Mouse (Mus musculus) myocyte (in vitro differentiated cells): ENCODE results near the gene Ripor2. TPM values are rescaled to one million over a fixed set of nuclear protein-coding genes. Genes with fewer than 3 reads are reported as not detected.

Experiments used
- H3K27me3 ChIP-seq: one replicate; pipeline ENCODE4 v1.6.1; 2011; ENCODE audit not compliant: control insufficient read depth, insufficient read depth, insufficient read length
- H3K36me3 ChIP-seq: one replicate; pipeline ENCODE4 v1.6.1; 2011; ENCODE audit not compliant: control insufficient read depth, insufficient read depth
- H3K4me2 ChIP-seq: one replicate; pipeline ENCODE4 v1.6.1; 2011; ENCODE audit warnings: low read depth, control low read depth
- H3K4me3 ChIP-seq: one replicate; pipeline ENCODE4 v1.5.1; 2011; ENCODE audit warnings: mild to moderate bottlenecking, control low read depth, moderate library complexity
- H3K79me2 ChIP-seq: one replicate; pipeline ENCODE4 v1.6.1; 2011; ENCODE audit not compliant: control insufficient read depth, insufficient read depth
- H3ac ChIP-seq: one replicate; pipeline ENCODE4 v1.6.1; 2011; ENCODE audit not compliant: control insufficient read depth, insufficient read length
- CEBPB ChIP-seq: IDR thresholded peaks from 2 replicates; pipeline ENCODE4 v1.6.1; 2011; ENCODE audit warnings: mild to moderate bottlenecking, moderate library complexity; ENCODE audit not compliant: poor library complexity, insufficient read depth, severe bottlenecking
- E2F4 ChIP-seq: IDR thresholded peaks from one replicate; pipeline ENCODE4 v1.6.1; 2011; ENCODE audit warnings: mild to moderate bottlenecking, control low read depth, moderate library complexity; ENCODE audit not compliant: insufficient read depth
- MAX ChIP-seq: IDR thresholded peaks from one replicate; pipeline ENCODE4 v1.6.1; 2011; ENCODE audit warnings: low read depth, mild to moderate bottlenecking, control low read depth
- MYOD1 ChIP-seq, 3 experiments: IDR thresholded peaks; one replicate each; pipeline ENCODE4 v1.6.1; 2011; ENCODE audit warnings: control low read depth in 2 of 3, low read depth in 2 of 3, mild to moderate bottlenecking in 2 of 3, moderate library complexity in 1 of 3; ENCODE audit not compliant: insufficient read length in 2 of 3, control insufficient read depth in 1 of 3
- MYOG ChIP-seq, 3 experiments: IDR thresholded peaks; one replicate each; pipeline ENCODE4 v1.6.1; 2011; ENCODE audit warnings: control low read depth in 2 of 3, low read depth in 2 of 3, mild to moderate bottlenecking in 2 of 3; ENCODE audit not compliant: insufficient read length in 2 of 3, control insufficient read depth in 1 of 3, insufficient read depth in 1 of 3
- POLR2A ChIP-seq: IDR thresholded peaks from one replicate; pipeline ENCODE4 v1.6.1; 2011; ENCODE audit warnings: low read depth, mild to moderate bottlenecking, control low read depth, moderate library complexity; ENCODE audit not compliant: insufficient read length
- POLR2AphosphoS2 ChIP-seq: IDR thresholded peaks from one replicate; pipeline ENCODE4 v1.6.1; 2011; ENCODE audit warnings: low read depth, control low read depth; ENCODE audit not compliant: insufficient read length
- REST ChIP-seq: IDR thresholded peaks from one replicate; pipeline ENCODE4 v1.6.1; 2011; ENCODE audit warnings: mild to moderate bottlenecking, control low read depth, moderate library complexity; ENCODE audit not compliant: insufficient read depth, insufficient read length
- SRF ChIP-seq: IDR thresholded peaks from one replicate; pipeline ENCODE4 v1.6.1; 2011; ENCODE audit warnings: low read depth; ENCODE audit not compliant: control insufficient read depth, insufficient read length
- TCF12 ChIP-seq: IDR thresholded peaks from one replicate; pipeline ENCODE4 v1.6.1; 2011; ENCODE audit warnings: mild to moderate bottlenecking, control low read depth; ENCODE audit not compliant: poor library complexity, insufficient read depth, severe bottlenecking
- TCF3 ChIP-seq: IDR thresholded peaks from one replicate; pipeline ENCODE4 v1.6.1; 2011; ENCODE audit warnings: low read depth, control low read depth; ENCODE audit not compliant: insufficient read length
- USF1 ChIP-seq: IDR thresholded peaks from one replicate; pipeline ENCODE4 v1.6.1; 2011; ENCODE audit warnings: low read depth, mild to moderate bottlenecking, control low read depth, moderate library complexity
- polyA plus RNA-seq: library from polyadenylated mRNA; unstranded; fragments of >200 nt; fragmentation: generic; extraction: Trizol; gene quantifications from one replicate; pipeline ENCODE4 v1.2.1, GENCODE M21; 2012; ENCODE audit warnings: missing spikeins

Gene Ripor2
- polyA plus RNA-seq, 1 experiment = 1.3 TPM

- H3ac ChIP-seq = no peak overlapping the region
- no peaks in the 10 kb centered on the region for H3K79me2 ChIP-seq
- no peak overlapping the region for H3K4me3 ChIP-seq
- H3K4me2 ChIP-seq = no peak overlapping the region
- no peaks in the 10 kb centered on the region for H3K27me3 ChIP-seq
- TF ChIP-seq POLR2AphosphoS2 = no peak
- no peaks in the 10 kb centered on the region for H3K36me3 ChIP-seq
These were observed 21.6 kb downstream of the Ripor2 start for GRCm38 (mm10) chr13:24603591-24604009.

DNA sequence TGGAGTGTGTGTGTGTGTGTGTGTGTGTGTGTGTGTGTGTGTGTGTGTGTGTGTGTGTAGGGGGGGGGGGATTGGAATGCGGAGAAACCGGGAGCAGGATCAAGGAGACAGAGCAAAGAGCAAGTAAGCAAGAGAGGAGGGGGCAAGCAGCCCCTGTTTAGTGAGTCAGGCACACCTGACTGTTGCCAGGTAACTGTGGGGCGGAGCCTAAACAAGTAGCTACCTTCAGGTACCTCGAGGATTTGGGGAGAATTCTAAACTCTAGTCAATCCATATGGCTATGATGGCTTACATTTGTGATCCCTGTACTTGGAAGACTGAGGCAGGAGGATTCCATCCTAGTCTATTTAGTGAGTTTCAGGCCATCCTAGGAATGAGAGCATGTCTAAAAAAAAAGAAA, 22.1 kb downstream of the Ripor2 start:
- Histone ChIP-seq H3K79me2 (no peaks in the 10 kb centered on the region), H3ac (no peak overlapping the region), H3K4me3 (no peak overlapping the region), H3K27me3 (no peaks in the 10 kb centered on the region), H3K36me3 (no peaks in the 10 kb centered on the region), H3K4me2 (no peak overlapping the region)
- TF ChIP-seq POLR2AphosphoS2 (no peak), USF1 (no peak), MYOG (IDR thresholded peaks at IDR 0.05; ENCODE audit: control insufficient read depth in 1 of 3, insufficient read depth in 1 of 3, insufficient read length in 2 of 3, low read depth in 2 of 3) (no peak), MAX (no peak), CEBPB (no peak), SRF (no peak), REST (no peak), MYOD1 (IDR thresholded peaks at IDR 0.05; ENCODE audit: control insufficient read depth in 1 of 3, insufficient read length in 2 of 3, low read depth in 2 of 3) (no peak), E2F4 (no peak), TCF3 (no peak), POLR2A (no peak), TCF12 (no peak)

DNA sequence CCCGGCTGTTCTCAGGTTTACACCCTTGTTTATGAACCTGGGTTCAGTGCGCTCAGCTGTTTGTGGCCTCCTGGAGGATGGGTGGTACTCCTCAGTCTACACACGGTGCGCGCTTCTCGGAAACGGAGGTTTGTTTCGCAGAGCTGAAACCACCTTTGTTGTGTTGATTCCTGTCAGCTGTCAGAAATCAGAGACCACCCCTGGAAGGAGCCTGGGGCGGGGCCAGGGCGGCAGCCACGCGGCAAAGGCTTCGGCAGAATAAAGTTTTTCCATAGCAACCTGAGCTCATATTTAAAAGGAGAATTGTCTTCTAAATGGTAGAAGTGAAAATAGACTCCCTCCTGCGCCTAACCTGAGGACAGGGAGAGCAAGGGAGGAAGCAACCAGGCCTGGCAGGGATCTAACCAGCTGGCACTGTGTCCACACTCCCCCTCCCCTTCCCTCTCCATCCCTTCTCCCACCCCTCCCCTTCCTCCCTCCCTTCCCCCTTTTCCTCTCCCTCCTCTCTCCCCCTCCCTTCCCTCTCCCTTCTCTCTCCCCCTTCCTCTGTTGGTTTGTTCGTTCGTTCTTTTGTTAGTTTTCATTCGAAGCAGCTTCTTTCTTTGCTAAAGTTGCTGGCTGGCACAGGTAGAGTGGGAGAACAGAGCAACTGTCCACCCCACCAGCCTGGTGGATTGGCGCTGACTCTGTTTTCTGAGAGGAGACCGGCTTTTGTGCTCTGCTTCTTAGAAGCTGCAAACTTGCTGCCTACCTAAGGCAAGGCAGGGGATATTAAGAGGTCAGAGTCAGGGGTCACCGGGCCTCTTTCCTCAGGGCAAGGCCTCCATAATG, 23.0 kb downstream of the Ripor2 start:
- H3K4me2 ChIP-seq = no peak overlapping the region
- TF ChIP-seq POLR2AphosphoS2 = no peak
- no peak for TF ChIP-seq E2F4
- no peak for TF ChIP-seq CEBPB
- no peak for TF ChIP-seq POLR2A
- no peak for TF ChIP-seq MYOG (IDR thresholded peaks at IDR 0.05; ENCODE audit: control insufficient read depth in 1 of 3, insufficient read depth in 1 of 3, insufficient read length in 2 of 3, low read depth in 2 of 3)
- no peak for TF ChIP-seq MAX
- TF ChIP-seq SRF = no peak
- TF ChIP-seq USF1 = no peak
- TF ChIP-seq TCF3 = no peak
- TF ChIP-seq TCF12 = no peak
- TF ChIP-seq REST = no peak
- no peak for TF ChIP-seq MYOD1 (IDR thresholded peaks at IDR 0.05; ENCODE audit: control insufficient read depth in 1 of 3, insufficient read length in 2 of 3, low read depth in 2 of 3)
- no peaks in the 10 kb centered on the region for H3K79me2 ChIP-seq
- H3ac ChIP-seq = no peak overlapping the region
- no peak overlapping the region for H3K4me3 ChIP-seq
- H3K27me3 ChIP-seq = no peaks in the 10 kb centered on the region
- no peaks in the 10 kb centered on the region for H3K36me3 ChIP-seq

DNA sequence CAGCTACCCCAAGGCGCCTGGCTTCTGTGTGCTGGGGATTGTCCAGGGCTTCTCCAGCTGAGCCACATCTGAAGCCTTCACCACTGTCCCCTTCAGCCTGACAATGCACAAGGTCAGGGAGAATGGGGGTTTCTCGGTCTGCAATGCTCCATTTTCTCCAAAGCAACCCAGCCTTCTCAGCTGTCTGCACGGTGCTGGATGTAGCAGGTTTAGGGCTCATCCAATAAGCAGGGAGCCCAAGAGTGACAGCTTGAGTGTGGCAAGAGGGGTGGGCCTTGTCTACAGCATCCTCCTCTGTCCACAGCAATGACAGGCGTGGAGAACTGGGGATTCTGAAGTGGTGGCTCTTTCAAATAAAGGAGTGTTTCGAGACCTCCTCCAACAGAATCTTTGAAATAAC, 23.8 kb downstream of the Ripor2 start:
- no peaks in the 10 kb centered on the region for H3K79me2 ChIP-seq
- no peaks in the 10 kb centered on the region for H3K27me3 ChIP-seq
- H3K36me3 ChIP-seq = no peaks in the 10 kb centered on the region
- no peak overlapping the region for H3ac ChIP-seq
- no peak for TF ChIP-seq TCF12
- no peak overlapping the region for H3K4me3 ChIP-seq
- no peak overlapping the region for H3K4me2 ChIP-seq

- no peak overlapping the region for H3ac ChIP-seq
- TF ChIP-seq E2F4 (no peak), SRF (no peak), MYOD1 (IDR thresholded peaks at IDR 0.05; ENCODE audit: control insufficient read depth in 1 of 3, insufficient read length in 2 of 3, low read depth in 2 of 3) (no peak), MAX (no peak), POLR2AphosphoS2 (no peak), MYOG (IDR thresholded peaks at IDR 0.05; ENCODE audit: control insufficient read depth in 1 of 3, insufficient read depth in 1 of 3, insufficient read length in 2 of 3, low read depth in 2 of 3) (no peak), POLR2A (no peak), USF1 (no peak), TCF3 (no peak), TCF12 (no peak), CEBPB (no peak), REST (no peak)
- no peaks in the 10 kb centered on the region for H3K79me2 ChIP-seq
- no peaks in the 10 kb centered on the region for H3K27me3 ChIP-seq
- no peaks in the 10 kb centered on the region for H3K36me3 ChIP-seq
- no peak overlapping the region for H3K4me2 ChIP-seq
- H3K4me3 ChIP-seq = no peak overlapping the region
These were observed 26.0 kb downstream of the Ripor2 start for GRCm38 (mm10) chr13:24607961-24608360.
